Mouse (Mus musculus) spleen, adult 2 months (tissue): ENCODE data around the gene Hdgf.

ENCODE experiments used
- CTCF ChIP-seq: fragments of 200-500 bp; IDR thresholded peaks from 2 replicates; pipeline ENCODE4 v1.5.1; 2011; ENCODE audit warnings: mild to moderate bottlenecking, inconsistent platforms; ENCODE audit not compliant: insufficient read depth, insufficient read length, insufficient replicate concordance; ENCODE audit errors: extremely low read depth
- POLR2A ChIP-seq: fragments of 200-500 bp; IDR thresholded peaks from 2 replicates; pipeline ENCODE4 v1.6.1; 2011; ENCODE audit warnings: low read depth, low read length, inconsistent platforms

- TF ChIP-seq POLR2A (no peak), CTCF (no peak)
These were observed 18.9 kb downstream of the Hdgf start for GRCm38 (mm10) chr3:87924996-87925395.
